Mouse (Mus musculus): ENCODE measurements at regions not wholly inside any gene's neighbourhood (a gene's known extent, or its start where the extent isn't known, plus 50 kb on each side); places are given as distances from the start of the nearest gene placed in this dataset.

GRCm38 (mm10) chr15:28823526-28823925 is 620.0 kb downstream of the Dnah5 start:
- DNase-seq (ENCODE audit: inconsistent ontology term), result peak; percentile 5

GRCm38 (mm10) chr15:28834831-28835230 is 631.3 kb downstream of the Dnah5 start:
- no peak for DNase-seq (ENCODE audit: inconsistent ontology term)

GRCm38 (mm10) chr15:28840322-28840721 is 636.8 kb downstream of the Dnah5 start:
- no peak for DNase-seq (ENCODE audit: inconsistent ontology term)

GRCm38 (mm10) chr15:28856419-28856818 is 652.9 kb downstream of the Dnah5 start:
- no peak for DNase-seq (ENCODE audit: inconsistent ontology term)

GRCm38 (mm10) chr15:28858176-28858575 is 654.6 kb downstream of the Dnah5 start:
- no peak for DNase-seq (ENCODE audit: inconsistent ontology term)

GRCm38 (mm10) chr15:28864101-28864500 is 660.5 kb downstream of the Dnah5 start:
- DNase-seq (ENCODE audit: inconsistent ontology term), result peak; percentile 31

- DNase-seq (ENCODE audit: inconsistent ontology term), result no peak
Observed at GRCm38 (mm10) chr15:28864913-28865312, 661.4 kb downstream of the Dnah5 start.

- DNase-seq (ENCODE audit: inconsistent ontology term), result no peak
Observed at GRCm38 (mm10) chr15:28873001-28873400, 669.4 kb downstream of the Dnah5 start.

- DNase-seq (ENCODE audit: inconsistent ontology term), result no peak
Observed at GRCm38 (mm10) chr15:28896248-28896808, 692.8 kb downstream of the Dnah5 start.

- no peak for DNase-seq (ENCODE audit: inconsistent ontology term)
Observed at GRCm38 (mm10) chr15:28922437-28922836, 718.9 kb downstream of the Dnah5 start.

- peak; percentile 49 for DNase-seq (ENCODE audit: inconsistent ontology term)
Observed at GRCm38 (mm10) chr15:28948245-28948644, 744.7 kb downstream of the Dnah5 start.
